Mouse (Mus musculus): ENCODE data around the gene Fsd1l. TPM values are rescaled to one million over a fixed set of nuclear protein-coding genes. Genes with fewer than 3 reads are reported as not detected.

Fsd1l gene
- polyA plus RNA-seq, 1 experiment = 11.5 TPM

DNA sequence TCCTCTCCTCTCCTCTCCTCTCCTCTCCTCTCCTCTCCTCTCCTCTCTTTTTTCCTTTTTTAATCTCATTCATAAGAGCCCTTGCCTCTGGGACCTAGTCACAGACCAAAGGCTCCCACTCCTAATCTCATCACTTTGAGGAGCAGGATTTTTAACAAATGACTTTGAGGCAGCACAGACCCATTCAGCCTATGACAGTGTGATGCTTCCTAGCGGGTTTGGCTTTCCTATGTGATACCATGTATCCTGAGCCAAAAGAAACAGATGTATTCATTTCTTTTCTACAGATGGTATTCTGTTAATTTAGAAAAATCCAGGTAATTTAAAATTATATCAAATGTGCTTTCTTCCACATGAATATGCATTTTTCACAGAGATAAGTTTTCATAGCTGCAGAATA, 7.6 kb upstream of the Fsd1l start:
- H3K27ac ChIP-seq (ENCODE audit: insufficient read depth, low read length) = no peak overlapping the region
- no peaks in the 10 kb centered on the region for H3K4me1 ChIP-seq (ENCODE audit: control insufficient read depth, insufficient read depth, low read length)
- no peak overlapping the region for H3K4me3 ChIP-seq (ENCODE audit: insufficient read depth, low read length)
- no peak for TF ChIP-seq CTCF (IDR thresholded peaks at IDR 0.05; ENCODE audit: extremely low read depth, insufficient read depth, low read length)
- no peak for TF ChIP-seq POLR2A (IDR thresholded peaks at IDR 0.05; ENCODE audit: extremely low read depth, insufficient read depth, low read length)

DNA sequence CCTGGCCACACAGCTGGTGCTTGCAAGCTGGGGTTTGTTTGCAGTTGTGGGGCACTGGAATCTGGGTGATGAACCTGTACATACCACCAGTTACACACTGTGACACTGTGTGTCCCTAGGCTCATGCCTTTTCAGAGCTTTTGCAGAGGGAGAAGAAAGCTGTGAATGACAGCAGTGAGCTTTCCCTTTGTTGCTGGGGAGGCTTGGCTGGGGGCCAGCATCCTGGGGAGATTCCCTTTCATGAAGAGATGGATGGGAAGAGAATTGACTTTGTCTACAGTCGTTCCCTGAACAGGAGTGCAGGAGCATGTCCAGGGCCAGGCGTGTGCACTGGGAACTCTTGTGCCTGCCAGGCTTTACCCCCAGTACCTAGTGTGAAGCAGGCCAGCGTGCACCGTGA, 6.5 kb upstream of the Fsd1l start:
- H3K4me1 ChIP-seq (ENCODE audit: control insufficient read depth, insufficient read depth, low read length) = no peaks in the 10 kb centered on the region
- TF ChIP-seq CTCF (IDR thresholded peaks at IDR 0.05; ENCODE audit: extremely low read depth, insufficient read depth, low read length) (no peak), POLR2A (IDR thresholded peaks at IDR 0.05; ENCODE audit: extremely low read depth, insufficient read depth, low read length) (no peak)
- H3K4me3 ChIP-seq (ENCODE audit: insufficient read depth, low read length) = no peak overlapping the region
- H3K27ac ChIP-seq (ENCODE audit: insufficient read depth, low read length) = no peak overlapping the region

DNA sequence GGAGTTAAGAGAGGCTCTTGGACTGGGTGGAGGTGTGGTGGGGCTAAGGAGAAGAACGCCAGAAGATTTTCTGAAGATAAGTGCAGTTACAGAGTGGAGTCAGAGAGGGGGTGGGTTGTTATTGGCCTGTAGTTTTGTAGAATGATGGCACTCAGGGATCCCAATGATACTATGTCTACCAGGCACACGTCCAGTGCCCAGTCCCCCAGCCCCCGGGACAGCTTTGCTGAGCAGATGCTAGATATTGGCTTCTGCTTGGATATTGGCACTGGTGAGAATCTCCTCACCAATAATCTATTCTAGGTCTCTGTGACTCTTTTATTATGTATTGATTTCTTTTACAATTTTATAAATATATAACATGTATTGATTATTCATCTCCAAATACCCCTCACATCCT, 6.0 kb upstream of the Fsd1l start:
- no peak for TF ChIP-seq POLR2A (IDR thresholded peaks at IDR 0.05; ENCODE audit: extremely low read depth, insufficient read depth, low read length)
- no peak for TF ChIP-seq CTCF (IDR thresholded peaks at IDR 0.05; ENCODE audit: extremely low read depth, insufficient read depth, low read length)
- Histone ChIP-seq H3K4me1 (ENCODE audit: control insufficient read depth, insufficient read depth, low read length) (no peaks in the 10 kb centered on the region), H3K27ac (ENCODE audit: insufficient read depth, low read length) (no peak overlapping the region), H3K4me3 (ENCODE audit: insufficient read depth, low read length) (no peak overlapping the region)

DNA sequence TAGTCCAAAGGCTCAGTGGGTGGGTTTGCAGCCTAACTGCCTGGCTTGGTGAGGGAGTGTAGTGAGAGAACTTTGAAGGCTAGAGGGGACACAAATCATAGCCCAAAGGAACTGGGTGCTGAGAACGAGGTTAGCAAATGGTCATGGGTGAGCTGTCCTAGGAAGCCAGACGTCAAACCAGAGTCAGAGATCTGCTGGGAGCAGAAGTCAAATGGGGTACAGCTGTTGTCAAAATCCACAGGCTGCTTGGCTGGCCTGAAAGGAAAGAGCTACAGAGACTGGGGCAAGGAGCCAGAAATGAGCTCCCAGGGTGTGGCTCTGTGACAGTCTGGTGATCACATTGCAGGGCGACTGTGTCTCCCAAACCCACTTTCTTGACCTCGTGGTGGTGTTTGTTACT, 2.3 kb upstream of the Fsd1l start:
- H3K27ac ChIP-seq (ENCODE audit: insufficient read depth, low read length) = no peak overlapping the region
- H3K4me1 ChIP-seq (ENCODE audit: control insufficient read depth, insufficient read depth, low read length) = peaks cover 2% of the 10 kb centered on the region; the same call in 1 of the 2 replicates
- no peak overlapping the region for H3K4me3 ChIP-seq (ENCODE audit: insufficient read depth, low read length)
- TF ChIP-seq POLR2A (IDR thresholded peaks at IDR 0.05; ENCODE audit: extremely low read depth, insufficient read depth, low read length) (no peak), CTCF (IDR thresholded peaks at IDR 0.05; ENCODE audit: extremely low read depth, insufficient read depth, low read length) (no peak)

DNA sequence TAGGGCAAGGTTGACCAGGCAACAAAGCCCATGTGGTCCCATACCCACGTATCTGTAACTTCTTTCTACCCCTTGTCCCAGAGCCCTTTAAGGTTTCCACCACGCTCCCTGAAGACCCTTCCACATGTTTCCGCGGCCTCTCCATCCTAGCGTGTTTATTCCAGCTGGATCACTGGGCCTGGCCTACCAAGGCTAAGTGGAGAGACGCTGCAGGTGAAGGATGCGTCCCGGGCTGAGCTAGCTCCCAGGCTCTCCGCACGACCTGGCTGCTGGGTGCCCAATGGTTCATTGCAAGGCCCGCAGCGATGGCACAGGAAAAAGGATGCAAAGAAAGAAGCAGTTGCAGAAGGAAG, 332 bp upstream of the Fsd1l start:
- Histone ChIP-seq H3K4me1 (ENCODE audit: control insufficient read depth, insufficient read depth, low read length) (peaks cover 2% of the 10 kb centered on the region; the same call in 1 of the 2 replicates), H3K27ac (ENCODE audit: insufficient read depth, low read length) (peak overlapping the region; percentile 38), H3K4me3 (ENCODE audit: insufficient read depth, low read length) (peak overlapping the region; percentile 75)
- no peak for TF ChIP-seq POLR2A (IDR thresholded peaks at IDR 0.05; ENCODE audit: extremely low read depth, insufficient read depth, low read length)
- no peak for TF ChIP-seq CTCF (IDR thresholded peaks at IDR 0.05; ENCODE audit: extremely low read depth, insufficient read depth, low read length)

DNA sequence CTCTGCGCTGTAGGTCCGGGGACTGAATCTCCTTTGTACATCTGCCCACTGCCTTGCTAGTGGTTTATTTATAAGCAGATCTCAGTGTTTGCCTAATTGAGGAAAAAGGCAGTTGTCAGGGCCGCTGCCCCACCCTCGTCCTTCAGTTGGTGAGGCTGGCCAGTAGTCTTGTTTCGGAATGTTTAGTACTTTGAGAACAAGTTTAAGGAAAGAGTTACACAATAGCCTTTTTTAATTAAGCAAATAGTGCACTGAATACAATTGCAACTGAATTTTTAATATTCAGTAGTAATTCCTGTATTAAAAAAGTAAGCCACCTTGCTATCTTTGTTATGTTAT, 709 bp downstream of the Fsd1l start:
- peaks cover 2% of the 10 kb centered on the region for H3K4me1 ChIP-seq (ENCODE audit: control insufficient read depth, insufficient read depth, low read length)
- TF ChIP-seq POLR2A (IDR thresholded peaks at IDR 0.05; ENCODE audit: extremely low read depth, insufficient read depth, low read length) (no peak), CTCF (IDR thresholded peaks at IDR 0.05; ENCODE audit: extremely low read depth, insufficient read depth, low read length) (no peak)
- peak overlapping the region; percentile 75 for H3K4me3 ChIP-seq (ENCODE audit: insufficient read depth, low read length)

DNA sequence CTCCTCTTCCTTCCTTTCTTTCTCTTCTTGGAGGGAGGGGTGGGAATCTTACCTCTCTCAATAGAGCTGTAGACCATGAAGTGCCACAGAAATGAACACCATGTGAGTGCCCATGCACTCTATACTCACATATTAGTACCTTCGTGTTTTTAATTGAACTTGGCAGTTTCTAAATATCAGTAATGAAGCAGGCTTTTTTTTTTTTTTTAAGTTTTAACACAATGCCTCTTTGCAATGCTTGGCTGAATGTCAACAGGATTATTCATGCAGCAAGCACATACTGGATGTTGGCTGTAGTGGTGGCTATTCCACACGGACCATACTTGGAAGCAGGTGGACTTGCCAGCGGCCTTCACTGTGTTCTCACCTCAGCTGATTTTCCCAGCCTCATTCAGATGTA, 4.1 kb downstream of the Fsd1l start:
- H3K4me3 ChIP-seq (ENCODE audit: insufficient read depth, low read length) = no peak overlapping the region
- peaks cover 6% of the 10 kb centered on the region for H3K4me1 ChIP-seq (ENCODE audit: control insufficient read depth, insufficient read depth, low read length)

More for the DNA sequence above, 709 bp downstream of the Fsd1l start:
- no peak overlapping the region for H3K27ac ChIP-seq (ENCODE audit: insufficient read depth, low read length)

DNA sequence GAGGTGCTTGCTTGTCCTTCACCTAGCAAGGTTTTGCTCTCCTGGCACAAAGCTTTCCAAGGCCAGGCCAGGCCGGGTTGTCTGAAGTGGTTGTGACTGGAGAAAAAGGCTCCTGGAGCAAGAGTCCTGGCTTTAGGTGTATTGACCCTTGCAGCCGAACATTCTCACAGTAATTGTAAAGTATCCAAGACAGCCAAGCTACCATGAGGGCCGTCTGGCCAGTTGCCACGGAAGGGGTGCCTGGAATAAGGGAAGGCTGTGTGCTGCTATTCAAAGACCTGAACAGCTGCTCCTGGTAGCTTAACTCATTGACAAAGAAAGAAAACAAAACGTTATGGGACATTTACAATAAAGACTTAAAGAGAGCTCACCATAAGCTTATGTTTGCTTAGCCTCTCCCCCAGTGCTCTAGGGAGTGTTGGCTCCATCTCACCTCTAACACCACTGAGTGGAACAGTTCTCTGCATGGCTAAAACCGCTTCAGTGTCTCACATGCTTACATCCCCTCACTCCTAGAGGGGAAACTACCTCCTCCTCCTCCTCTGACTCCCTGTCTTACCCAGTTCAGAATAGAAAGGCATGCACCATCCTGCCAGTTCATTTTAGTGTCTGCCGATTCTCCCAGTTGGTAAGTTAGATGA, 6.1 kb downstream of the Fsd1l start:
- no peak overlapping the region for H3K4me3 ChIP-seq (ENCODE audit: insufficient read depth, low read length)
- peaks cover 4% of the 10 kb centered on the region for H3K4me1 ChIP-seq (ENCODE audit: control insufficient read depth, insufficient read depth, low read length)
- no peak overlapping the region for H3K27ac ChIP-seq (ENCODE audit: insufficient read depth, low read length)
- TF ChIP-seq POLR2A (IDR thresholded peaks at IDR 0.05; ENCODE audit: extremely low read depth, insufficient read depth, low read length) (no peak), CTCF (IDR thresholded peaks at IDR 0.05; ENCODE audit: extremely low read depth, insufficient read depth, low read length) (no peak)

More for the DNA sequence above, 4.1 kb downstream of the Fsd1l start:
- H3K27ac ChIP-seq (ENCODE audit: insufficient read depth, low read length) = no peak overlapping the region
- TF ChIP-seq CTCF (IDR thresholded peaks at IDR 0.05; ENCODE audit: extremely low read depth, insufficient read depth, low read length) (no peak), POLR2A (IDR thresholded peaks at IDR 0.05; ENCODE audit: extremely low read depth, insufficient read depth, low read length) (no peak)

DNA sequence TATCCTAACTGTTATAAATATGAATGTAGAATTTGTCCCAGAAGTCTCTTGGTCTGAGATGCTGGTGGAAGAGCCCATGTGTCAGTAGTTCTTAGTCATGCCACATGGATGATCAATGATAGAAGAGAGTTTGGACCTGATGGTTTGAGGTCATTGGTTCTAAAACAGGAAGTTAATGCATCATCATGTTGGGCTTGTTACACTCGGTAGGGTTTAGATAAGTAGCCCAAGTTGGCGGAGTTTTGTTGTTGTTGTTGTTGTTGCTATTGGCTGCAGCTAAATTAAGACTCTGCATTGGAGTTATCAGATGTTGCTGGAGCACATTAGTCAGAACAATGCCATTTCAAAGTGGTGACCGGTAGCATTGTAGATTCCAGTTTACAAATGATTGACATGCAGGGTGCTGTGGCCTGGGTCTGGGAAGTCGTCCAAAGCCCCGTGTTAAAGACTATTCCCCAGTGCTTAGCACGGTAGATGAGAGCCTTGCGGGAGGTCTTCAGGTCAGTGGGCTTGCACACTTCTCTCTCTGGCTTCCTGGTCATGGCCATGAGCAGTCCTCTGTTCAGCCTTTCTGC, 7.4 kb downstream of the Fsd1l start:
- Histone ChIP-seq H3K4me1 (ENCODE audit: control insufficient read depth, insufficient read depth, low read length) (peaks cover 4% of the 10 kb centered on the region), H3K27ac (ENCODE audit: insufficient read depth, low read length) (no peak overlapping the region), H3K4me3 (ENCODE audit: insufficient read depth, low read length) (no peak overlapping the region)
- TF ChIP-seq CTCF (IDR thresholded peaks at IDR 0.05; ENCODE audit: extremely low read depth, insufficient read depth, low read length) = no peak
- no peak for TF ChIP-seq POLR2A (IDR thresholded peaks at IDR 0.05; ENCODE audit: extremely low read depth, insufficient read depth, low read length)

DNA sequence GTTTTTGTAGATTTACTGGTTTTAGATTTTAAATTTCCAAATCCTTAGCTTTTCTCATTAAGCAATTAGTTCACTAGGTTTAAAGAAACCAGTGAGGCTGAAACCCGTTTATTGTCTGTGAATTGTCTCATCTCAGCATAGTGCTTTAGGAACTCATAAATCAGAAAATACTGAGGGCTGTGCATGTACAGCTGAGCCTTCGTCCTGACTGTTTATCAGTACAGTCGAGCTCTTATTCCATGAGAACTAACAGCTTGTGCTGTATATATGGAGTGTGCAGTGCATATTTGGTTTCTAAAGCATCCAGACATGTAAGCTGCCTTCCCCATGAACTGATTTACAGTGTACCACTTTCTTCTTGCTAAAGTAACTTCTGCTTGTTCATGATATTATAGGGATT, 26.8 kb downstream of the Fsd1l start:
- Histone ChIP-seq H3K4me3 (ENCODE audit: insufficient read depth, low read length) (no peak overlapping the region), H3K4me1 (ENCODE audit: control insufficient read depth, insufficient read depth, low read length) (peaks cover 5% of the 10 kb centered on the region; the same call in 1 of the 2 replicates), H3K27ac (ENCODE audit: insufficient read depth, low read length) (no peak overlapping the region)
- TF ChIP-seq CTCF (IDR thresholded peaks at IDR 0.05; ENCODE audit: extremely low read depth, insufficient read depth, low read length) = no peak
- TF ChIP-seq POLR2A (IDR thresholded peaks at IDR 0.05; ENCODE audit: extremely low read depth, insufficient read depth, low read length) = no peak
